Mouse (Mus musculus) left cerebral cortex, postnatal 36 days (tissue): Measurements from ENCODE around the gene 4933405L10Rik. TPM values are rescaled to one million over a fixed set of nuclear protein-coding genes. Genes with fewer than 3 reads are reported as not detected.

Source experiments
- DNase-seq, 2 experiments: peaks; one replicate each; pipeline ENCODE4 v3.0.0; 2021 to 2022; ENCODE audit warnings: low spot score in 2 of 2, mixed read lengths in 1 of 2
- intact Hi-C: fragments of 180-260 bp; cut with DNase I; formaldehyde crosslinking; loops from one replicate; pipeline ENCODE4 v1.15.1; 2025
- total RNA-seq, 2 experiments: library from RNA; stranded (reverse); gene quantifications; 2 replicates each; pipeline ENCODE4 v1.2.3; 2021

The 4933405L10Rik gene
- total RNA-seq, 2 experiments from 2014 or later: not detected

DNA sequence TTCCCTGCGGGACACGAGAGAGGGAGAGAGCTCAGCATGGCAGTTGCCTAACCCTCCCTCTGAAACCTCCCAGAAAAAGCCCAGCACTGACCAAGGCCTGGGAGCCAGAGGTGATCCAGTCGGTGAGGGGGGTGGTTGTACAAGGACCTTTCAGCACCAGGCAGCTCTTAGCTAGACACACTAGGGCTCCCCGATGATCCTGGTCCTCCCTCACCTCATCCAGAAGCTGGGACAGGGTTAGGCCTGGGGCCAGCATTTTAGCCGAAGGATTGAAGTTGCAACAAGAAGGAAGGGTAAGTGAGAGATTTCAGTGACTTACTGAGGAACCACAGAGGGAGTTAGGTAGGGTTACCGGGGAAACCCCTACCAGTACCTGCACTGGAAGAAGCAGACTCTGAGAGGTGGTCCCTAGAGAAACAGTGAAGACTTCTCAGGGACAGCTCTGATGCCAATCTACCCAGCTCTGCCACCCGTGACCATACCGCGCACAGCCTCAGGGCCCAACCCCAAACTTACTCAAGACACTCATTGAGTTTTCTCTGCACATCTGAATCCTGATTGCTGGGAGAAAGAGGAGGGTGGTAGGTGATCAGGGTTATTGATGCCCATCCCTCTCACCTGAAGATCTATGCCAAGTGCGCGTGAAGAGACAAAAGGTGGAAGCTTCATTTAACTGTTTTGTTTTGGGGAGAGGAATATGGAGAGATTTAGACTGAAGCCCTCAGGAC is 7.8 kb upstream of the 4933405L10Rik start:
- intact Hi-C loops: loop anchor here (5.0 kb wide), 1 partner anchor 77 kb away; no protein-coding TSS in a partner anchor
- no peak for DNase-seq

DNA sequence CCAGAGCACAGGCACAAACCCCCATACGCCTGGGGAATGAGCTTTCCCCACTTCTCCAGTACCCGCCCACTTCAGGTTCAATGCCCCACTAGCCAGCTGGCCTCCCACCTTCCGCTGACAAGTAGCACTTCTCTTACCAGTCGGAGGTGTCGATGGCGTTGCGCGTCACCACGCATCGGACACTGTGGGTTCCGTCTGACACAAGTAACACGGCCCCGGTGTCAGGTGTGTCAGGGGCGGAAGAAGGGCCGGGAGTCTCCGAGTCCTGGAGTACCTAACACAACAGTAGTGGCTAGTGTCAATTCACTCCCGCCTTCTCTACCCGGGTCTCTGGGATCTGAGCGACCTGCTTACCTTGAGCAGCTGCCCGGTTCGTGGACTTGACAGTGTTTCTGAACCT is 6.9 kb upstream of the 4933405L10Rik start:
- peak in 1 of 2 experiments; percentile 75 for DNase-seq
- intact Hi-C loops: loop anchor here (5.0 kb wide), 1 partner anchor 78 kb away; no protein-coding TSS in a partner anchor

DNA sequence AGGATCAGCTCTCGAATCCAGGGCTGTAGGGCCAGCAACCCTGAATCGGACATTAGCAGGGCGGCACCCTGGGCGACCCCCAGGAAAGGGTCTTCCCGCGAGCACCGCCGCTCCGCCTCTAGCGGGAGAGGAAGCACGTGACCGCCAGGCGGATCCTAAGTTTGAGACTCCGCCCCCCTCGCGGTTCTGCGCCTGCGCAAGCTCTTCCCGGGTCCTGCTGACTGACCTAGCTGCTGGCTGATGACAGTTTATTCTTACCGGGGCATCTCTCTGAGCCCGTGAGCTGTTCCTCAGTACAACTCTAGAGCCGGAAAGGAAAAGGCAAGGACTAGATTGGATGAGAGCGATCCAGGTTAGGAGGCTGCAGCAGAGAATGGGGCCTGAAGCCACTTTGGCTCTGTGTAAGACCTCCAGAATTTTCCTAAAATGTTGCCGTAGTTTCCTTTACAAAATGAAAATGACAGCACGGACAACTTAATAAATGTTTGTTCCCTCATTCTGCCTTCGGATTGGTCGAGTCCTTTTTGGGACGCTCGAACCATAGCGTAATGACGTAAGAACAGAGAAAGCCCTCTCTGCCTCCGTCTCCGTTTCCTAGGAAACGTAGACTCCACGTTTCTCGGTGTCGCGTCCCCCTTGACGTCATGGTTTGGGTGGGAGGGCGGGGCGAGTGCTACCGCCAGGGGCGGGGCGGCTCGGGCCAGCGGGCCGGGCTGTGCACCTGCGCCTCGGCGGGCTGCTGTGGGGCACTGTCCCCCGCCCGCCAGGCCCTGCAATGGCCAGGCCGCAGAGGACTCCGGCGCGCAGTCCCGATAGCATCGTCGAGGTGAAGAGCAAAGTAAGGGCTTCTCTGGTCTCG is 6.3 kb upstream of the 4933405L10Rik start, which contains the start of the genes Acd and Pard6a:
TSS of gene Acd (minus strand) at position 137 of the 859 bp plus-strand sequence.
TSS of gene Pard6a (plus strand) at position 183 of the 859 bp plus-strand sequence.
- intact Hi-C loops: loop anchor here (5.0 kb wide), 1 partner anchor 79 kb away; no protein-coding TSS in a partner anchor
- DNase-seq: peak; percentile 93 to 94

DNA sequence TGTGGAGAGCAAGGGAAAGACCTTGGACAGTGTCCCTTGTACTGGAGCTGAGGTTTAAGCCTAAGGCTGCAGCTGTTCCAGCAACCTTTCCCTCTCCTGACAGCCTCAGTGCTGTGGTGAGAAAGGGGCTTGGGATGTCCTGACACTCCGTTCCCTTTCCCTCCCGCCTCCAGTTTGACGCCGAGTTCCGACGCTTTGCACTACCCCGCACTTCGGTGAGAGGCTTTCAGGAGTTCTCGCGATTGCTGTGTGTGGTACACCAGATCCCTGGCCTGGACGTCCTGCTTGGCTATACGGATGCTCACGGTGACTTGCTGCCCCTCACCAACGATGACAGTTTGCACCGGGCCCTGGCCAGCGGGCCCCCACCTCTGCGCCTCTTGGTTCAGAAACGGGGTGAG is 5.5 kb upstream of the 4933405L10Rik start:
- DNase-seq: peak in 1 of 2 experiments; percentile 40
- intact Hi-C loops: loop anchor here (5.0 kb wide), 1 partner anchor 80 kb away; no protein-coding TSS in a partner anchor

DNA sequence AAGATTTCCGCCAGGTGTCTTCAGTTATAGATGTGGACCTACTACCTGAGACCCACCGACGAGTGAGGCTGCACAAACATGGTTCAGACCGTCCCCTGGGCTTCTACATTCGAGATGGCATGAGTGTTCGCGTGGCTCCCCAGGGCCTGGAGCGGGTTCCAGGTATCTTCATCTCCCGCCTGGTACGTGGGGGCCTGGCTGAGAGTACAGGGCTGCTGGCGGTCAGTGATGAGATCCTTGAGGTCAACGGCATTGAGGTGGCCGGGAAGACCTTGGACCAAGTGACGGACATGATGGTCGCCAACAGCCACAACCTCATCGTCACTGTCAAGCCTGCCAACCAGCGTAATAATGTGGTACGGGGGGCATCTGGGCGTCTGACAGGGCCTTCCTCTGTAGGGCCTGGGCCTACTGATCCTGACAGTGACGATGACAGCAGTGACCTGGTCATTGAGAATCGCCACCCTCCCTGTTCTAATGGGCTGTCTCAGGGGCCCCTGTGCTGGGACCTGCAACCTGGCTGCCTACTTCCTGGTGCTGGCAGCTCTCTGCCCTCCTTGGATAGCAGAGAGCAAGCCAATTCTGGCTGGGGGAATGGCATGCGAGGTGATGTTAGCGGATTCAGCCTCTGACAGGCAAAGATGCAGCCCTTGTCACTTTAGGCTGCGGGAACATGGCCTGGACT is 4.6 kb upstream of the 4933405L10Rik start:
- no peak for DNase-seq
- intact Hi-C loops: loop anchor here (5.0 kb wide), 1 partner anchor 81 kb away; no protein-coding TSS in a partner anchor

DNA sequence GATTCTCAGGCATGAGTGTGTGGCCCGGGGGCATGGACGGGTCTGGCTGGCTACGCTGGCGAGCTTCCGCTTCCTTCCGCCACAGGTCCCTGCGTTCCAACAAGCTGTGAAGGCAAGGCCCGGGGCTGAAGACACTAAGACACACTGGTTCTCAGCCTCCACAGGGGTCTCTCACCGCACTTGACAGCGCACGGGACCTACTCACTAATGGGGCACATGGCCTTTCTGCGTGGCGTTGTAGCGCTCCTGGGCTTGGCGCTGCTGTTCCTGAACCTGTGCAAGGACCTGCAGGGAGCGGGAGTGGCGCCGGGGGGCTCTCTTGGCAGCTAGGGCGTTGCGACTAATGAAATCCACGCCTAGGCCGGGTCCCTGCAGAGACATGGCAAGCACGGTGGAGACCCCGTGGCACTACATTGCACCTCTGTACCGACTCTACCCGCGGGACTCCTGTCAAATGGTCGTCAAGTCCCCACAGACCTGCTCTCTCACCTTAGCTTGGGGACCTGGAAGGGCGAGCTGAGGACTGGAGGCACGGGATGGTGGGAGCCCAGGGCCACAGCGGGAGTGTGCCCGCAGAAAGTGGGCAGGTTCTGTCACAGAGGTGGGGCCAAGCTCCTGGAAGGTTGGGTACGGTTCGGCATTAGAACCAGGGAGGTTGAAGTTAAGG is 3.2 kb upstream of the 4933405L10Rik start:
- no peak for DNase-seq
- intact Hi-C loops: loop anchor here (5.0 kb wide), 1 partner anchor 82 kb away; no protein-coding TSS in a partner anchor

DNA sequence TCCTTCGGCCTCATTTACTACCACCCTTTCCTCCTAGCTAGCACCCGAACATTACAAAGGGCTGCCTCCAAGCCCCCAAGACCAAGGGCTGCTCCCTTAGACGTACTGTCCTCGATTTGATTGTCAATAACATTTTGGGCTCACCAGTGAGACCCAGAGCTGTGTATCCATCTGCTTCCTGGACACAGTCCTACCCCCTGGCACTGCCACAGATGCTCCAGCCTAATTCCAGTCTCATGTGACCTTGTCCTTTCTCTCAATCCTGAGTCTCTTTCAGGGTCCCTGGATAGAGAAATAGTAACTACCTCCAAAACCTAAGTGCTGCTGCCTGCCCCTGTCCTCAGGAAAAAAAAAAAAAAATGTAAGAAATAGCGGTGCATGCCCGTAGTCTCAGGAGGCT is 2.5 kb upstream of the 4933405L10Rik start:
- intact Hi-C loops: loop anchor here (5.0 kb wide), 1 partner anchor 83 kb away; no protein-coding TSS in a partner anchor
- DNase-seq: no peak

DNA sequence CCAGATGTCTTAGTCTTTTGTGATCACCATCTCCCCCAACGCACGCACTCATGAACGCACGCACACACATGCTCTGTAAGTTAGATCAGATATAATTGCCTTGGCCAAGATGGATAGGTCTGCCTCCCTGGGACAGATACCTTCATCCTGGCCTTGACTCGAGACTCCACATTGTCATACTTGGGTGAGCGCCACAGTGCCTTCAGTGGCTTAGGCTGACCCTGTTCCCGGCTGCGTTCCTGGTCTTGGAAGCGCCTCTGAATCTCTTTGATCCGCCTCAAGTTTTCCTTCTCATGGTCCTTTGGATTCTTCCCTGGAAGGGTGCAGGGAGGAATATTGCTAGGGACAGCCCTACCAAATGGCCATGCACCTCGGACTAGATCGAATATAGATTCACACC is 1.0 kb upstream of the 4933405L10Rik start:
- intact Hi-C loops: no loop called here
- DNase-seq: no peak

DNA sequence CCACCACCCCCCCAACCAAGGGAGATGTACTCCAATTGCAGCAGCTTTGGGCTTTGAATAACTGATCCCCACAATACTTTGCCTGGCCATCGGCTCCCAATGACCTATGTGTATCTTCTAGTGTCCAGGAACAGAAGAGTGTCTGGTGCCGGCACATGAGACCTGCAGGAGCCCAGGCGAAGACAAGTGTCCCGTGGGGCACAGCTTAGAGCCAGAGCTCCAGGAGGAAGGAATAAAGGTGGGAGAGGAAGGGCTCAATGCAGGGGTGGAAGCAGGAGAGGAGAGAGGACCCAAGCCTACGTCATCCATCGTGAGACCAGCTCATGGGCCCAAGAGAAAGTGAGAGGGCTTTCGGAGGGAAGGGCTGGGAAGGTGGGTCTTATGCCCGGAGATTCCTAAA is 1.2 kb downstream of the 4933405L10Rik start:
- no peak for DNase-seq
- intact Hi-C loops: no loop called here

DNA sequence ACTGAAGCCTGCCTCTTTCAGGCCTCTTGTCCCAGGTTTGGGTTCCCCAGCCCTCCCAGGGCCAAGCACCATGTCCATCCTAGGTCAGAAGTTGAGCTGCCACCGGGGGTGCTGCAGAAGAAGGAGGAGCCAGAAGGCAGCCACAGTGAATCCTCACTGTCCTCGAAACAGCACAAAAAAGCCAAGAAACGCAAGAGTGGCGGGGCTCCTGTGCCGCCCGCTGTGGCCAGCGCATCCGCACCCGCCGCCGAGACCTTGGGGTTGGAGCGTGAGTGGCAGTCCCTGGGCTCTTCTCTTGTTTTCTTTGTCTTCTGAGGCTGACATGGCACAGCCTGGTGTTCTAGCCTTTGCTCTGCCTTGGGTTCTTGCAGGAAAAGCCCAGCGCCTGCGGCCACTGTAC is 1.9 kb downstream of the 4933405L10Rik start:
- intact Hi-C loops: no loop called here
- no peak for DNase-seq

DNA sequence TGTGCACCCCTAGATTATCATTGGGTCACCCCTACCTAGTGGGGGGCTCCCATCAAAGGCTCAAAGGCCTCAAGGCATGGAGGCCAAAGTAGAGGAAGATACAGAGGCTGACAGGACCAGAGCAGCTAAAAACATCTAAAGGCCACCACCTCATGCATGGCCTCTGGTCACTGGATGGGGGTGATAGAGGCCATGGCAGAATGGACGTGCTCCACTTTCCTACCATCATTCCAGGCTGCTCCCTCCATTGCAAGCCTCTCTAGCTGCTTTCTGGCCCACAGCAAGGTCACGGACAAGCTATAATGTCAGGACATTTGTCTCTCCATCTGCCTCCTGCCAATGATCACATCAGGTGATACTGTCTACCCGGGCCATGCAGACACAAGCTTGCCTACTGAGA is 4.8 kb downstream of the 4933405L10Rik start:
- intact Hi-C loops: loop anchor here (5.0 to 10.0 kb wide), 3 partner anchors 113 to 310 kb away; partner anchors contain the start of genes Cenpt, Ranbp10, Thap11 and Tsnaxip1
- no peak for DNase-seq

DNA sequence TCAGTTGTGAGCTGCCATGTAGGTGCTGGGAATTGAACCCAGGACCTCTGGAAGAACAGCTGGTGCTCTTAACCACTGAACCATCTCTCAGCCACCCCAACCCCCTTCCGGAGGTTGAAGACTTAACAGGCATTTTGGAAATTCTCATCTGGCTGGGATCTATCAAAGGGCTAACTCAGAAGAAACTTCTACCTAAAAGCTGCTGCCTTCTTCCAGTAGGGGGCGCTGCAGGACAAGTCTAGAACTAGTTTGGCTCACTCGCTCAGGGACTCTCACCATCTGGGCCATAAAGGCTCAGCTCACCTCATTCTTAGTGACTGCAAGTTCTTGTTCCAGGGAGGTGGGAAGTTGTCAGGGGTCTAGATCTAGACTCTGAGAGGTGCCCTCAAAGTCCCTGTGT is 6.7 kb downstream of the 4933405L10Rik start:
- intact Hi-C loops: loop anchor here (2.0 to 10.0 kb wide), 4 partner anchors 111 to 308 kb away; partner anchors contain the start of genes Cenpt, Ranbp10, Thap11 and Tsnaxip1

DNA sequence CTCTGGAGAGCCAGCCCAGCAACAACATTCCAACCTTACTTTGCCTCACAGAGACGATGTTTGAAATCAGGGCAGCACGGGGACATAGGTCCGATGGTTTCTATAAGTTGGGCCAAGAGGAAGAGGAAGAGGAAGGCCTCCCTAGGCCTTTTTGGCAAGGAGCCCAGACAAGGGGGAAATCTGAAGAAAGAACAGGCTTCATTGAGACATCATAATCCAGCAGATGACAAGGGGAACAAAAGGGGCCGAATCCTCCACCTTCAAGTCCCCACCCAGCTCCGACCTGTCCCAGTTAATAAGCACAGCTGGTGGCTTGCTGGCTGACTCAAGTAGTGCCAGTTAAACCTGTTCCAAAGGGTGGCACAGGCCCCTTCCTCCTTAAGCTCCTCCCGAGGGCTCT is 7.6 kb downstream of the 4933405L10Rik start:
- intact Hi-C loops: loop anchor here (2.0 to 10.0 kb wide), 3 partner anchors 110 to 216 kb away; partner anchors contain the start of genes Cenpt, Ranbp10, Thap11 and Tsnaxip1

More for the DNA sequence above, 6.7 kb downstream of the 4933405L10Rik start:
- DNase-seq: peak; percentile 75 to 76

DNA sequence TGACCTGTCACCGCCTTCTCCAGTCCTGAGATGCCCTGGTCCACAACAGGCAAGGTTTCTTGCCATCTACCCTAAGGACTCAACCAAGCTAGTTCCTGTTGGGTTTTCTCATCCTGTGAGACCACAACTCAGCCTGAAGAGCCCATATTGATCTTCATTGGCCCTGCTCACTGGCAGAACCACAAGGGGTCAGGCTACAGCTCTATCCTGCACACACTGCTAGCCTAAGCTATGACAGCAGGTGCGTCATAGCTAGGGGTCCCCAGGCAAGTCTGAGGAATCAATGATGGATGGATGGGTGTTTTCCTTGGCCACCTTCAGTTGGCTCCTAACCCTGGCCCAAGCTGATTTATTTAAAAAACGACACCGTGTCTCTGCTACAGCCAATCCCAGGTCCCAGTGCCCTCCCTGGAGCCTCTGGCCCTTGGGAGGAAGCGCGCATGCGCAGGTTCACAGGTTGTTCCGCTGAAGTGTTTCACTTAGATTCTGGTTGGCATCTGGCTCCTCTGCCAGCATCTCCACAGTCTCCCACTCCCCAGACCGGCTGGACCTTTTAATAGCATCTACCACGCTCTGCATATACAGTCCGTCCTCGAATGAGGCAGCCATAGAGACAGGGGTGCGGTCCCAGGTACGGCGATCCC is 9.0 kb downstream of the 4933405L10Rik start:
- intact Hi-C loops: loop anchor here (10.0 kb wide), 2 partner anchors 108 to 138 kb away; partner anchors contain the start of genes Cenpt, Ranbp10, Thap11 and Tsnaxip1
- no peak for DNase-seq

More for the DNA sequence above, 7.6 kb downstream of the 4933405L10Rik start:
- DNase-seq: no peak

DNA sequence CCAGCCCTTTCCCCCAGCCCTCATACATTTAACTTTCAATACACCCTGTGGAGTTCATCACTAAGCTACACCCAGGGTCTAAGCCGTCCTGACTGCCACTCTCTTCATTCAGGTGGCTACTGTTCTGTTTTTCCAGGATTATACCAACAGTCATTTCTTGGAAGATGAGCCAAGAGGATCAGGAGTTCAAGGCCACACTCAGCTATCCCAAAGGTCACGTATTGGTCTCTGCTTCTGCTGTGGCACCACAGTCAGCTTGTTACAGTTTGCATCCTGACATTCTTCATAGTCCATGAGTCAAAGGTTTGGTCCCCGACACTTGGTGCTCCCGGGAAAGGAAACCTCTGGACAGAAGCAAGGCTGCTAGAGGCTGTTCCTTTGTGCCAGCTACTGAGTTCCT is 12.2 kb downstream of the 4933405L10Rik start:
- DNase-seq: no peak
- intact Hi-C loops: loop anchor here (10.0 kb wide), 2 partner anchors 105 to 135 kb away; partner anchors contain the start of genes Cenpt, Ranbp10, Thap11 and Tsnaxip1

DNA sequence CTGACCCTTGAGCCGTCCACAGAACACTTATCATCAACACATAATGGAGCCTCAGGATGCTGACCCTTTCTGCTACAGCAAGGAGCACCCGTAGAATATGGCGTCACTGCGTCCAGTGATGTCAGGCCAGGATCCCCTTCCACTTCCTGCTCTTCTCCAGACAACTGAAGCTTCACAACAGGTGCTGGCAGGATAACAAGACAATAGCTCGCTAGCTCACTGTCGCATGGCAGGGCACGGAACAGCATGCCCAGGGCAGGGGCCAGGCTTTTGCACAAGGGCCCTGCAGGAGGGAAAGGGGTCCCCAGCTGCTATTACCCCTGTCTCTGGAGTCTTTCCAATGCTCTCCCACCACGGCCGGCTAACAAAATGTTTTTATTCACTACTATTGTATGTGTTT is 15.4 kb downstream of the 4933405L10Rik start:
- intact Hi-C loops: no loop called here
- DNase-seq: no peak

DNA sequence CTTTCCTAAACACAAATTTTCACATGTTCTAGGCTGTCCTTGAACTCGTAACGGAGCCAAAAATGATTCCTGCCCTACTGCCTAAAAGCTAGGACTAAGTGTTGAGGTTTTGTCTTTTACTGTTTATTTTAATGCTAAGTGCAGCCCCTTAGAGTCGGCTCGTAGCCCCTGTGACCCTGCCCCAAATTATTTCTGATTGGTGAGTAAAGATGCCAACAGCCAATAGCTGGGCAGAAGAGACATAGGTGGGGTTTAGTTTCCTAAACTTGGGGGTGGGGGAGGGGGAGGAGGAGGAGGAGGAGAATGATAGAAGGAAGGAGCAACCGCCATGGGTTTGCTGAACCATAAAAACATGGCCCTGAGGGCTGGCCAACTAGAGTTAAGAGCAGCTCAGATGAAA is 18.3 kb downstream of the 4933405L10Rik start:
- intact Hi-C loops: no loop called here
- DNase-seq: no peak
